Mouse (Mus musculus) layer of hippocampus, postnatal 36 days (tissue): ENCODE measurements around the gene Srf. TPM values are rescaled to one million over a fixed set of nuclear protein-coding genes. Genes with fewer than 3 reads are reported as not detected.

Experiments used
- DNase-seq, 2 experiments: peaks; one replicate each; pipeline ENCODE4 v3.0.0; 2022
- total RNA-seq, 2 experiments: library from RNA; stranded (reverse); gene quantifications; 2 replicates each; pipeline ENCODE4 v1.2.3; 2021

The Srf gene
- total RNA-seq, 2 experiments from 2014 or later, result 82.3 to 83.6 TPM

- DNase-seq, result peak; percentile 54 to 58
Observed at GRCm38 (mm10) chr17:46554977-46555672, 850 bp downstream of the Srf start.

- no peak for DNase-seq
Observed at GRCm38 (mm10) chr17:46554646-46554976, 1.4 kb downstream of the Srf start.

- no peak for DNase-seq
Observed at GRCm38 (mm10) chr17:46553926-46554325, 2.0 kb downstream of the Srf start.

- DNase-seq, result no peak
Observed at GRCm38 (mm10) chr17:46553469-46553868, 2.5 kb downstream of the Srf start.

- DNase-seq, result peak; percentile 93 to 94
Observed at GRCm38 (mm10) chr17:46552841-46553423, 3.0 kb downstream of the Srf start.

GRCm38 (mm10) chr17:46552151-46552550 lies 3.8 kb downstream of the Srf start:
- no peak for DNase-seq

GRCm38 (mm10) chr17:46551369-46551768 lies 4.6 kb downstream of the Srf start:
- no peak for DNase-seq

GRCm38 (mm10) chr17:46550904-46551303 lies 5.1 kb downstream of the Srf start:
- no peak for DNase-seq

- DNase-seq, result no peak
Observed at GRCm38 (mm10) chr17:46549642-46550041, 6.3 kb downstream of the Srf start.

GRCm38 (mm10) chr17:46549193-46549592 lies 6.8 kb downstream of the Srf start:
- DNase-seq, result no peak

- no peak for DNase-seq
Observed at GRCm38 (mm10) chr17:46548741-46549140, 7.2 kb downstream of the Srf start.

- no peak for DNase-seq
Observed at GRCm38 (mm10) chr17:46547923-46548322, 8.1 kb downstream of the Srf start.

- DNase-seq, result no peak
Observed at GRCm38 (mm10) chr17:46546995-46547394, 9.0 kb downstream of the Srf start.

- no peak for DNase-seq
Observed at GRCm38 (mm10) chr17:46546591-46546990, 9.4 kb downstream of the Srf start.

GRCm38 (mm10) chr17:46545813-46546564 lies 10.0 kb downstream of the Srf start, which contains the start of gene Cul9:
Cul9 (minus strand) TSS chr17:46546388.
- peak; percentile 89 to 91 for DNase-seq

GRCm38 (mm10) chr17:46543661-46544060 lies 12.3 kb downstream of the Srf start:
- DNase-seq, result no peak

GRCm38 (mm10) chr17:46525579-46526307 lies 30.2 kb downstream of the Srf start:
- DNase-seq, result peak; percentile 51 to 58

GRCm38 (mm10) chr17:46525065-46525464 lies 30.9 kb downstream of the Srf start:
- no peak for DNase-seq

GRCm38 (mm10) chr17:46521963-46522668 lies 33.9 kb downstream of the Srf start:
- DNase-seq, result no peak

GRCm38 (mm10) chr17:46521174-46521573 lies 34.8 kb downstream of the Srf start:
- DNase-seq, result no peak

- no peak for DNase-seq
Observed at GRCm38 (mm10) chr17:46520385-46520979, 35.5 kb downstream of the Srf start.

- DNase-seq, result no peak
Observed at GRCm38 (mm10) chr17:46519971-46520370, 36.0 kb downstream of the Srf start.
